Mouse (Mus musculus) gastrocnemius, adult 2 months (tissue): ENCODE measurements around the gene Ccdc191. TPM values are rescaled to one million over a fixed set of nuclear protein-coding genes. Genes with fewer than 3 reads are reported as not detected.

ENCODE experiments used
- DNase-seq: peaks from one replicate; pipeline ENCODE4 v3.0.0; 2022
- H3K27ac ChIP-seq: fragments of 200-600 bp; 2 replicates; pipeline ENCODE4 v1.8.1; 2022; ENCODE audit warnings: mild to moderate bottlenecking
- H3K4me3 ChIP-seq: fragments of 200-600 bp; 2 replicates; pipeline ENCODE4 v1.8.1; 2022; ENCODE audit warnings: mild to moderate bottlenecking, moderate library complexity
- CTCF ChIP-seq: fragments of 200-600 bp; IDR thresholded peaks from 2 replicates; pipeline ENCODE4 v1.8.1; 2022; ENCODE audit warnings: antibody characterized with exemption, mild to moderate bottlenecking, moderate library complexity
- intact Hi-C: fragments of 180-260 bp; cut with DNase I; formaldehyde crosslinking; loops from one replicate; pipeline ENCODE4 v1.15.1; 2025
- microRNA-seq: library from miRNA; unstranded; fragments of <30 nt; microRNA quantifications from one replicate; pipeline ENCODE4 v1.2.0, GENCODE M21; 2021
- total RNA-seq, 2 experiments: library from RNA; stranded (reverse); gene quantifications; 2 replicates each; pipeline ENCODE4 v1.2.3; 2021

The Ccdc191 gene
- total RNA-seq, 2 experiments from 2014 or later: 1.5 to 3.2 TPM

- TF ChIP-seq CTCF: no peak
- intact Hi-C loops: no loop called here
- peak; percentile 75 for DNase-seq
- H3K27ac ChIP-seq: peak overlapping the region; percentile 83
- peak overlapping the region; percentile 60 for H3K4me3 ChIP-seq
These were observed 84.1 kb downstream of the Ccdc191 start for GRCm38 (mm10) chr16:43973606-43974220.

DNA sequence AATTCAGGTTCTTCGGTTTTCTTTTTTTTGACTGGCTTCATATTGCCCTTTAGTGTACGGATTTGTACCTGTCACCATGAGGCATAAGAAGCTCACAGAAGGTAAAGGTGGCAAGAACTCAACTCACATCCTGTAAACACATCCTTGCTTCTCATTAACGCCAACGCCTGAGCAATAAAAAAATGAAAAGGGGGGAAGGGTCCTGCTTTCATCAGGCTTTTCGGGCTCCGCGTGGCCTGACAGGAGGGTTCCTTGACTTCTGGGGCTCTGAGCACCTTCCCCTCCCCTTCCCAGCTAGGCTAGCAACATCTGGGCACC lies 89.4 kb downstream of the Ccdc191 start:
- no peak for TF ChIP-seq CTCF
- intact Hi-C loops: no loop called here
- DNase-seq: no peak
- no peak overlapping the region for H3K27ac ChIP-seq
- peak overlapping the region; percentile 91 for H3K4me3 ChIP-seq

GRCm38 (mm10) chr16:43979328-43980109 lies 89.9 kb downstream of the Ccdc191 start, which contains the start of gene Zdhhc23:
TSS of gene Zdhhc23 (minus strand) at chr16:43979791.
- no peak for TF ChIP-seq CTCF
- H3K27ac ChIP-seq: peak within 1 kb of the TSS; percentile 43; the same call in 1 of the 2 replicates
- DNase-seq: peak; percentile 56
- intact Hi-C loops: no loop called here
- H3K4me3 ChIP-seq: peak within 1 kb of the TSS; percentile 91

DNA sequence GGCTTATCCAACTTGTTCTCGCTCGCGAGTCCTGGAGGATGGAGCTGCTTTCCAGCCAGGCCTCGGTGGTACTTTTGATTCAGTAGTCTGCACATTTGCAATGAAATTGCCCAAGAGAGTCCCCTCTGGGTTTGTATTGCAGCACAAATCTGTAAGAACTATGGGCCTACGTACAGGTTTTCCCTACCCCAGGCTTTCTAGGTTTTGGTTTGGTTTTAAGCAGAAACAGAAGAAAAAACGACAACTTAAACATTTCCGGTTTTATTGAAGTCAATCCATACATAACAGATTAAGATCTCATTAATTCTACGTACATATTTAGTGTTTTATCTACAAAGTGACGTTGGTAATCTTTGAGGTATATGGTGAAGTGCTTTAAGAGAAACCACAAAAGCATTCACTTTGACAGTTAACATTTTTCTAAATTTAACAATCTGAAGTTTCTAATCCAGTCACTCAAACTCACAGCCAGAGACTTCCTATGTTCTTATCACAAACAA lies 90.6 kb downstream of the Ccdc191 start:
- TF ChIP-seq CTCF: no peak
- DNase-seq: no peak
- no peak overlapping the region for H3K27ac ChIP-seq
- peak overlapping the region; percentile 91 for H3K4me3 ChIP-seq
- intact Hi-C loops: no loop called here

- TF ChIP-seq CTCF: no peak
- no peak for DNase-seq
- intact Hi-C loops: no loop called here
These were observed 96.7 kb downstream of the Ccdc191 start for GRCm38 (mm10) chr16:43986299-43986698.

GRCm38 (mm10) chr16:43994623-43995022 lies 105.0 kb downstream of the Ccdc191 start:
- DNase-seq: no peak
- no peak overlapping the region for H3K27ac ChIP-seq
- intact Hi-C loops: no loop called here
- no peak overlapping the region for H3K4me3 ChIP-seq
- TF ChIP-seq CTCF: no peak

More at GRCm38 (mm10) chr16:43986299-43986698, 96.7 kb downstream of the Ccdc191 start:
- no peak overlapping the region for H3K27ac ChIP-seq
- H3K4me3 ChIP-seq: no peak overlapping the region

DNA sequence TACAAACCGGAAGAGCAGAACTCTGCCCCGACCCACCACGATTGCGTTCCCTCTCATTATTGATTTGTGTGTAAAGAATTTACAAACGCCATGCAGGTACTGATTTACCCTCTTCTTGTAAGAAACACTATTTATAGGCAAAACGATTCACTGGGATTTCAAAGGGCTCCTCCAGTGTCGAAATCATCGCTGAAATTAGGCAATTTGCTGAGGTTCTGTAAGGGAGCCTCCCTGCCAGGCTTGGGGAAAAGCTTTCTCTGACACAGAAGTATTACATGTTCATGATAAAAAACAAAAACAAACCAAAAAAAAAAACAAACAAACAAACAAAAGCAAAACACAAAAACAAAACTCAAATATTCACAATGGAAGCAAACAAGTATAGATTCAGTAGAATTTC lies 109.5 kb downstream of the Ccdc191 start:
- TF ChIP-seq CTCF: no peak
- intact Hi-C loops: no loop called here
- Histone ChIP-seq H3K4me3 (no peak overlapping the region), H3K27ac (no peak overlapping the region)
- DNase-seq: no peak

GRCm38 (mm10) chr16:43999541-43999940 lies 109.9 kb downstream of the Ccdc191 start:
- DNase-seq: no peak
- Histone ChIP-seq H3K27ac (no peak overlapping the region), H3K4me3 (no peak overlapping the region)
- no peak for TF ChIP-seq CTCF
- intact Hi-C loops: no loop called here

GRCm38 (mm10) chr16:44002086-44002485 lies 112.5 kb downstream of the Ccdc191 start:
- Histone ChIP-seq H3K27ac (no peak overlapping the region), H3K4me3 (no peak overlapping the region)
- DNase-seq: no peak
- intact Hi-C loops: no loop called here
- no peak for TF ChIP-seq CTCF

- intact Hi-C loops: no loop called here
These were observed 121.4 kb downstream of the Ccdc191 start for GRCm38 (mm10) chr16:44011010-44011409.

More at GRCm38 (mm10) chr16:44011010-44011409, 121.4 kb downstream of the Ccdc191 start:
- DNase-seq: no peak
- no peak overlapping the region for H3K4me3 ChIP-seq
- TF ChIP-seq CTCF: no peak
- no peak overlapping the region for H3K27ac ChIP-seq

Small RNA genes within 50 kb of the gene (microRNA-seq; reads per million reads assigned to microRNA genes)
- gene Mir3470b: not detected

Other genes with a start within 250 kb of the Ccdc191 start
- not detected for gene Tigit, start 225.7 kb upstream of the Ccdc191 start, total RNA-seq
- not detected for gene Drd3, start 135.8 kb upstream of the Ccdc191 start, total RNA-seq
- gene Qtrt2, start 37.0 kb downstream of the Ccdc191 start, total RNA-seq: 10 to 100 TPM; 11.0 to 11.4 TPM
- gene Zdhhc23, start 90.0 kb downstream of the Ccdc191 start, total RNA-seq: 10 to 100 TPM in 1 of 2 experiments, 1 to 10 TPM in 1; 8.4 to 24.7 TPM
- gene Gramd1c, start 173.5 kb downstream of the Ccdc191 start, total RNA-seq: under 1 TPM; 0.18 to 0.42 TPM
- 10 to 100 TPM; 17.0 to 20.1 TPM for gene Atp6v1a, start 249.9 kb downstream of the Ccdc191 start, total RNA-seq